Comparison of ENCODE assay signal across 9 mouse cellular contexts in genomic region chr1:62244191-62244984, GRCm38 (mm10).
DNase-seq lines count a peak whose midpoint lies in the region; ATAC-seq and TF ChIP-seq lines count a peak whose summit lies in the region.
"Had no signal": no experiment of that assay in that cellular context is flagged by ENCODE, and none has a peak within 500 bp of the region (broad histone marks: within the 10 kb centered on the region; RNA-seq: fewer than 3 reads in every experiment).

No protein-coding gene starts in this region.

- TF ChIP-seq EP300 in liver, postnatal 0 days (IDR thresholded peaks at IDR 0.05; ENCODE audit: low read depth): no peak

- peak; percentile 48 for DNase-seq in forebrain, postnatal 0 days
- no peak for DNase-seq in forebrain, embryonic 11.5 days (ENCODE audit: low spot score)
- peak; percentile 6 for DNase-seq in liver
- DNase-seq in liver, postnatal 0 days: no peak
- peak; percentile 25 for DNase-seq in lung, postnatal 14 days
- DNase-seq in adrenal gland, adult 18-20 months (ENCODE audit: low spot score in 2 of 2): no peak
- no peak for DNase-seq in adrenal gland, adult 2 months

- no peaks in the 10 kb centered on the region for H3K27me3 ChIP-seq in forebrain, postnatal 0 days (ENCODE audit: insufficient read depth, low read length)
- H3K27me3 ChIP-seq in forebrain, embryonic 11.5 days (ENCODE audit: control insufficient read depth, insufficient read depth, low read length): no peaks in the 10 kb centered on the region
- no peaks in the 10 kb centered on the region for H3K27me3 ChIP-seq in liver, postnatal 0 days (ENCODE audit: insufficient read depth, low read length)
- H3K27me3 ChIP-seq: liver, embryonic 12.5 days had no signal

- no peak for TF ChIP-seq CTCF in forebrain, postnatal 0 days (IDR thresholded peaks at IDR 0.05; ENCODE audit: low read depth)
- no peak for TF ChIP-seq CTCF in liver, postnatal 0 days (IDR thresholded peaks at IDR 0.05; ENCODE audit: low read depth)

- H3K9me3 ChIP-seq in forebrain, postnatal 0 days (ENCODE audit: low read length): no peaks in the 10 kb centered on the region
- no peaks in the 10 kb centered on the region for H3K9me3 ChIP-seq in forebrain, embryonic 11.5 days (ENCODE audit: control insufficient read depth, low read length)
- no peaks in the 10 kb centered on the region for H3K9me3 ChIP-seq in liver, postnatal 0 days (ENCODE audit: low read length)
- H3K9me3 ChIP-seq: liver, embryonic 12.5 days had no signal

- H3K36me3 ChIP-seq in forebrain, postnatal 0 days (ENCODE audit: insufficient read depth): no peaks in the 10 kb centered on the region
- H3K36me3 ChIP-seq in forebrain, embryonic 11.5 days (ENCODE audit: control insufficient read depth, insufficient read depth, low read length): no peaks in the 10 kb centered on the region
- no peaks in the 10 kb centered on the region for H3K36me3 ChIP-seq in liver, postnatal 0 days (replicated peaks; ENCODE audit: insufficient read depth, low read length)
- H3K36me3 ChIP-seq: liver, embryonic 12.5 days had no signal

- H3K4me2 ChIP-seq in forebrain, postnatal 0 days (ENCODE audit: low read depth): no peak overlapping the region
- H3K4me2 ChIP-seq in forebrain, embryonic 11.5 days (ENCODE audit: low read depth, low read length, severe bottlenecking): no peak overlapping the region
- no peak overlapping the region for H3K4me2 ChIP-seq in liver, postnatal 0 days (ENCODE audit: low read depth, low read length)
- H3K4me2 ChIP-seq: liver, embryonic 12.5 days had no signal

- H3K9ac ChIP-seq in forebrain, postnatal 0 days: no peak overlapping the region
- H3K9ac ChIP-seq in forebrain, embryonic 11.5 days (ENCODE audit: low read length): no peak overlapping the region
- H3K9ac ChIP-seq in liver, postnatal 0 days (replicated peaks): no peak overlapping the region
- H3K9ac ChIP-seq: liver, embryonic 12.5 days had no signal

- peak; percentile 25; the same call in 1 of the 2 replicates for ATAC-seq in forebrain, postnatal 0 days
- no peak for ATAC-seq in forebrain, embryonic 11.5 days (replicated peaks; ENCODE audit: low FRiP score)
- ATAC-seq in liver, postnatal 0 days: no peak
- ATAC-seq in granulocyte monocyte progenitor cell, adult 5-6 weeks (replicated peaks; ENCODE audit: poor library complexity, severe bottlenecking): peak; percentile 55
- ATAC-seq: liver, embryonic 12.5 days had no signal

- no peaks in the 10 kb centered on the region for H3K4me1 ChIP-seq in forebrain, postnatal 0 days (ENCODE audit: insufficient read depth)
- H3K4me1 ChIP-seq in forebrain, embryonic 11.5 days (replicated peaks; ENCODE audit: control insufficient read depth, insufficient read depth, low read length): no peaks in the 10 kb centered on the region
- H3K4me1 ChIP-seq in liver, postnatal 0 days (ENCODE audit: insufficient read depth): no peaks in the 10 kb centered on the region
- H3K4me1 ChIP-seq: liver, embryonic 12.5 days had no signal

- H3K4me3 ChIP-seq in forebrain, postnatal 0 days (ENCODE audit: low read depth, low read length): no peak overlapping the region
- no peak overlapping the region for H3K4me3 ChIP-seq in forebrain, embryonic 11.5 days (ENCODE audit: low read depth, low read length)
- no peak overlapping the region for H3K4me3 ChIP-seq in liver, postnatal 0 days (ENCODE audit: low read depth, low read length)
- H3K4me3 ChIP-seq: liver, embryonic 12.5 days had no signal

- 32% methylated on average over 12 of the region's 12 CpGs for WGBS in forebrain, postnatal 0 days
- 51% methylated on average over 12 of the region's 12 CpGs for WGBS in forebrain, embryonic 11.5 days
- 48% methylated on average over 12 of the region's 12 CpGs for WGBS in liver, postnatal 0 days (ENCODE audit: insufficient replicate concordance)

- H3K27ac ChIP-seq in forebrain, postnatal 0 days (ENCODE audit: low read depth, low read length): no peak overlapping the region
- no peak overlapping the region for H3K27ac ChIP-seq in forebrain, embryonic 11.5 days (ENCODE audit: low read depth, low read length)
- no peak overlapping the region for H3K27ac ChIP-seq in liver, postnatal 0 days (ENCODE audit: low read depth)
- H3K27ac ChIP-seq: liver, embryonic 12.5 days had no signal

Comparison
In these comparisons a context has a peak if more than half of its experiments do, and no peak if none do; other contexts are left out.
1. ATAC-seq: peak in forebrain, postnatal 0 days (single experiment) and granulocyte monocyte progenitor cell, adult 5-6 weeks (single experiment); none in forebrain, embryonic 11.5 days (single experiment) and liver, postnatal 0 days (single experiment).
2. DNase-seq: peak in forebrain, postnatal 0 days (single experiment), liver (single experiment) and lung, postnatal 14 days (single experiment); none in forebrain, embryonic 11.5 days (single experiment), liver, postnatal 0 days (single experiment), adrenal gland, adult 18-20 months (0 of 2) and adrenal gland, adult 2 months (single experiment).